Comparison of ENCODE assay signal across 19 mouse cellular contexts in the genomic region with DNA sequence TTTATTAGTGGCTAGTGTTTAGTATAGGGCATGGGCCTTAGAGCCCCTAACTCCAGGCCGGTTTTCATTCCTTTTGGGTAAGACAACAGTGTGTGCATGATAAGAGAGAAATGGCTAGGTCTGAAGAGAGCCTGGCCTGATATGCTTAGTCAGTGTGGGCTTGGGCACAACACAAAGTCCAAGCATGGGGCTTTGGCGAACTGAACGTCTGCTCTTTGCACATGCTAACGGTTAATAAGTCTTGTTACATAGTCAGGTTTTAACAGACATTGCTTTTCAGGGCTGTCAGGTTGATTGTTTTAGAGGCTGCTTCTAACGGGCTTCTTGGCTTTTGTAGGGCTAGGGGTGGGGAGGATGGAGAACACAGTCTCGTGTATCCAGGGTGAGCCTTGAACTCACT.
"Had no signal": no experiment of that assay in that cellular context is flagged by ENCODE, and none has a peak within 500 bp of the region (broad histone marks: within the 10 kb centered on the region; RNA-seq: fewer than 3 reads in every experiment).

No protein-coding gene starts in this region.

- H3K9me3 ChIP-seq: limb, embryonic 10.5 days; limb, embryonic 13.5 days had no signal

- H3K27me3 ChIP-seq: limb, embryonic 13.5 days had no signal

- DNase-seq: layer of hippocampus, adult 9-11 months; lung, adult 2 months; lung, postnatal 14 days; lung, postnatal 4 days; midbrain, embryonic 14.5 days; right cerebral cortex, adult 18-20 months; right cerebral cortex, postnatal 14 days; right cerebral cortex, postnatal 4 days; thymus, adult 2 months; thymus, postnatal 14 days; thymus, postnatal 4 days had no signal

- H3K27ac ChIP-seq: hindbrain, postnatal 0 days; layer of hippocampus, adult 2 months; limb, embryonic 10.5 days; limb, embryonic 13.5 days; stomach, postnatal 0 days had no signal

- H3K9ac ChIP-seq: limb, embryonic 13.5 days had no signal

- ATAC-seq: hindbrain, postnatal 0 days; inflammation-experienced regulatory T-cells, adult 6 months; intestine, embryonic 16.5 days had no signal

- H3K4me2 ChIP-seq: limb, embryonic 13.5 days; midbrain, embryonic 11.5 days had no signal

- H3K4me3 ChIP-seq: layer of hippocampus, adult 2 months; limb, embryonic 10.5 days; limb, embryonic 13.5 days had no signal

- H3K4me1 ChIP-seq: limb, embryonic 10.5 days had no signal
